Mouse (Mus musculus): ENCODE results near the gene D330020A13Rik. TPM values are rescaled to one million over a fixed set of nuclear protein-coding genes. Genes with fewer than 3 reads are reported as not detected.

D330020A13Rik gene
- not detected in 2 replicates for polyA plus RNA-seq (2015; fragmentation: Nextera tagmentation; extraction: Ambion mirVana)

GRCm38 (mm10) chr6:120294056-120294784 lies at the start of gene D330020A13Rik, which contains the start of gene B4galnt3:
D330020A13Rik (plus strand) TSS chr6:120294364.
B4galnt3 (minus strand) TSS chr6:120294559.

Other genes starting within 250 kb of the D330020A13Rik start
- gene Ninj2, start 201.0 kb upstream of the D330020A13Rik start, polyA plus RNA-seq (2015; fragmentation: Nextera tagmentation; extraction: Ambion mirVana): 0.20 TPM in 1 of 2 replicates, not detected in the other
- 0.06 and 0.13 TPM in 2 replicates for gene B4galnt3, start 195 bp downstream of the D330020A13Rik start, polyA plus RNA-seq (2015; fragmentation: Nextera tagmentation; extraction: Ambion mirVana)
- gene Kdm5a, start 69.8 kb downstream of the D330020A13Rik start, polyA plus RNA-seq (2015; fragmentation: Nextera tagmentation; extraction: Ambion mirVana): 19.7 and 23.2 TPM in 2 replicates
- 9.3 and 9.4 TPM in 2 replicates for gene Ccdc77, start 70.0 kb downstream of the D330020A13Rik start, polyA plus RNA-seq (2015; fragmentation: Nextera tagmentation; extraction: Ambion mirVana)
- gene Il17ra, start 168.9 kb downstream of the D330020A13Rik start, polyA plus RNA-seq (2015; fragmentation: Nextera tagmentation; extraction: Ambion mirVana): 3.8 and 6.6 TPM in 2 replicates
- gene Tmem121b, start 199.4 kb downstream of the D330020A13Rik start, polyA plus RNA-seq (2015; fragmentation: Nextera tagmentation; extraction: Ambion mirVana): not detected in 2 replicates
- gene Hdhd5, start 237.0 kb downstream of the D330020A13Rik start, polyA plus RNA-seq (2015; fragmentation: Nextera tagmentation; extraction: Ambion mirVana): 7.9 and 8.1 TPM in 2 replicates